Mouse (Mus musculus) retina, postnatal 7 days (tissue): ENCODE results near the gene Hoxc9.

ENCODE experiments used
- DNase-seq: peaks from one replicate; pipeline ENCODE4 v3.0.0-alpha.2; 2012; ENCODE audit warnings: low read depth, low spot score

Hoxc9 gene

GRCm38 (mm10) chr15:102976631-102977422 is 588 bp downstream of the Hoxc9 start:
- no peak for DNase-seq

DNA sequence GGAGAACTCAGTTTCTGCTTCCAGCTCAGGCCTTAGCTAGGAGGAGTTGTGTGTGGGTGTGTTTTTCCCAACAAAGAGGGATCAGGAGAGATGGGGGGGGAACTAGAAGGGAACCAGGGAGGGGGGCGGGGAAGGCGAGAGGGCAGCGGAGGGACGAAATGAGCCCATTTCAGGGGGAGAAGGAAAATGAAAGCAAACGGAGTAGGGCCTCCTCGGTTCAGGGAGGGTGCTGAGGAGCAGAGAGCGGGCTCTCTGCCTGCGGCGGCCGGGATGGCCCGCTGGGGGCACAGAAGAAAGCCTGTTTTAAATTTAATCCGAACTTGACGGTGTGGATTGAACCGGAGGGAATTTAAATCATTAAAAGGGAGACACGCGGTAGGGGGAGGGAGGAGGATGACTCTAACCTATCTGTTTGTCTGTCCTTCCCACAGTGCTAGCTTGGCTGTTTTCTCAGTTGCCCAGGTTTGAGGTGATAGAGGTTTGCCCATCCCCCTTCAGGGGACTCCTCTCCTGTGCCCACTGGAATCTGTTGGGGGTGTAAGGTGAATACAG is 1.3 kb downstream of the Hoxc9 start:
- no peak for DNase-seq

- no peak for DNase-seq
These were observed 2.6 kb downstream of the Hoxc9 start for GRCm38 (mm10) chr15:102978615-102979515.

DNA sequence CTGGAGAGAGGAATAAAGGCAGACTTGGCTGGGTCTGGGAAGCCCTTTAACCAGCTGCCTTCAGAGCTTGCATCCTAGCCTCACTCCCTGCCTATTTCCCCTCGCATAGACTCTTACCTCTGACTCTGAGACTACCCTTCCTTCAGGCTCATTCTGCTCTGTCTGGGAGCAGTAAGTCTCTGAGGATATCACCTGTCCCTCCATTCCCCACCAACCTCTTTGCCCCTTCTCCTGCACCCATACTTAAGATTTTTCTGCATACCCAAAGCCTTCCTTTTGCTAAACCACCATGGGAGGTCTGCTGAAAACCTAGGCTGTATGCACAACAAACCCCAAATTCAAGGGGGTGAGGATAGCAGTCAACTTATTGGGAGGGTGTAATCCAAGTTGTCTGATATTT is 3.7 kb downstream of the Hoxc9 start:
- no peak for DNase-seq

GRCm38 (mm10) chr15:102980352-102980751 is 4.1 kb downstream of the Hoxc9 start:
- DNase-seq, result no peak

DNA sequence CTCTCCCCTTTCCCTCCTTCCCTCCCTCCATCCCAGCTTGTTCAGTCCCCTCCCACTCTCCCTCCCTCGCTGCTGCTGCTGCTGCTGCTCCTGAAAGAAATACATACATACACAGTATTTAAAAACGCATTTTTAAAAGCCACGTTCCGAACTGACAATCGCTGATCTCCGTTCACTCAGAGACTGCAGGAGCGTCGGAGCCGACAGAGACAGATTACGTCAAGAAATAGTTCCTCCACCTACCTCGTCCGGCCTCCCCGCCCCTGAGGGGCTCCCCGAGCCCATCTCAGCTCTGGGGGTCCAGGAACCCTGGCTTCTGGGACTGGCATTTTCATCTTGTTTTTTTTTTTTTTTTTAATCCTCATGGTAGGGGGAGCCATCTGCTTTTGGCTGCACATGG is 4.7 kb downstream of the Hoxc9 start:
- no peak for DNase-seq

GRCm38 (mm10) chr15:102981379-102982288 is 5.4 kb downstream of the Hoxc9 start:
- no peak for DNase-seq

GRCm38 (mm10) chr15:102983716-102984115 is 7.5 kb downstream of the Hoxc9 start:
- DNase-seq, result no peak

GRCm38 (mm10) chr15:102984521-102984920 is 8.3 kb downstream of the Hoxc9 start:
- no peak for DNase-seq

DNA sequence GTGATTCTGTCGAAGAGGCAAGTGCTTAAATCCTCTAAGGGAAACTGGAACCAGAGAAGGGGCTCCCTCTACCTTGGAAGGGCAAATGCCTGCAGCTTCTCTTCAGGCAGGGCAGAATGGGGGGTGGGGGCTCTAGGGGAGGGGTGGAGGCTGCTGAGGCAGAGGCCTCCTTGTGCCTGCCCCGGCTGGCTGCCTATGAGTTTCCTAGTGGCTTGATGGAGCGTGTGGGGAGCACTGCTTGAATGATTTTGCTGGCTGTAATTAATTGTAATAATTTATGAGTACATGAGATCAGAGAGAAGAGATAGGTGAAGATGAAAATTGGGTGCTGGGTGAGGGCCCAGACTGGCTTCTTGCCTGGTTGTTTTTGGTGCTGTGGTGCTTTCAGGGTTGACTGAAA is 8.7 kb downstream of the Hoxc9 start:
- no peak for DNase-seq

- DNase-seq, result peak; percentile 93
These were observed 11.0 kb downstream of the Hoxc9 start for GRCm38 (mm10) chr15:102987124-102987833.

- DNase-seq, result no peak
These were observed 11.8 kb downstream of the Hoxc9 start for GRCm38 (mm10) chr15:102988078-102988477.

DNA sequence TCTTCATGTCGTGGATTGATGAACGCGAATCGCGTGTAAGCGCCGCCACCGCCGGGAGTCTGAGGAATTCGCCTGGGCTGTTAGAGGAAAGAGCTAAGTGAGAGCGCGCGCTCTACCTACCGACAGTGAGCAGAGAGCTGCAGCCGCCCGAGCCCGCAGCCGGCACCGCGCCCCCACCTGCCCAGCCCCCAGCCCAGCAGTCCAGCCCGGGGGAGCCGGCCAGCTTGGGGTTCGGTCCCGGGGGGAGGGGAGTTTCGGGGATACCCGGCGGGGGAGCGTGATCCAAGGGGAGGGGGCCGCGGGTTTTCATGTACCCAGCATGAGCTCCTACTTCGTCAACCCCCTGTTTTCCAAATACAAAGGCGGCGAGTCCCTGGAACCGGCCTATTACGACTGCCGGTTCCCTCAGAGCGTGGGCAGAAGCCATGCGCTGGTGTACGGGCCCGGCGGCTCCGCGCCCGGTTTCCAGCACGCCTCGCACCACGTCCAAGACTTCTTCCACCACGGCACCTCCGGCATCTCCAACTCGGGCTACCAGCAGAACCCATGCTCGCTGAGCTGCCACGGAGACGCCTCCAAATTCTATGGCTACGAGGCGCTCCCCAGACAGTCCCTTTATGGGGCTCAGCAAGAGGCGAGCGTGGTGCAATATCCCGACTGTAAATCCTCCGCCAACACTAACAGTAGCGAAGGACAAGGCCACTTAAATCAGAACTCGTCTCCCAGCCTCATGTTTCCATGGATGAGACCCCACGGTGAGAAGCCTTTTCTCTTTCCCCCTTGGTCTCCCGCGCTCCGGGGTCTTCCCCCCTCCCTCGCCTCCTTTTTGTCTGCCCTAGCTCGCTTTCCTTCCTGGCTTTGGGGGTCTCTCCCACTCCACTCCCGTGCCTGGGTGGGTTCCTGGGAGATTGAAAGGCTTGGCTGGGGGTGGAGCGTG is 14.5 kb downstream of the Hoxc9 start, which contains the start of gene Hoxc8:
TSS of gene Hoxc8 (plus strand) at position 147 of the 937 bp plus-strand sequence.
- no peak for DNase-seq

- no peak for DNase-seq
These were observed 15.5 kb downstream of the Hoxc9 start for GRCm38 (mm10) chr15:102991782-102992181.

- DNase-seq, result no peak
These were observed 16.0 kb downstream of the Hoxc9 start for GRCm38 (mm10) chr15:102992206-102992605.

GRCm38 (mm10) chr15:102992863-102993262 is 16.6 kb downstream of the Hoxc9 start:
- no peak for DNase-seq

- DNase-seq, result no peak
These were observed 20.3 kb downstream of the Hoxc9 start for GRCm38 (mm10) chr15:102996548-102996947.

DNA sequence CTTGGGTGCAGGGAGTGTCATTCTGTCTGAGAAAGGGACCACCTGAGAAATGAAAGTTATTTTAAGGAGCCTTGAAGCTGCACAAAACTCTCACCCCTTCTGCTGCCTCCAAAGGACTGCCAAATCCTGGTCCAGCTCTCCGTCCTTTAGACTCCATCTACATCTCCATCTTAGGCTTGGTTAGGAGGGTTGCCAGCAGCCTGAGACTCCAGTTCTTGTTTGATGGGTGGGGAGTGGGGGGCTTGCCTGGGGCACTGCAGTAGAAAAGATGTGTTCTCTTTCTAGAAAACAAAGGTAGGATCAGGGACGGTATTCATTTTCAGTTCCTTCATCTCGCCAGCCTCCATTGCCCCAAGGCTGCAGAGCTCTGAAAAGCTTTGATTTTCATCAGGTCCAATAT is 21.2 kb downstream of the Hoxc9 start:
- no peak for DNase-seq

GRCm38 (mm10) chr15:102997939-102998355 is 21.7 kb downstream of the Hoxc9 start, which contains the start of gene Hoxc6:
Hoxc6 (plus strand) TSS chr15:102998257.
- no peak for DNase-seq
